Mouse (Mus musculus) embryonic facial prominence, embryonic 13.5 days (tissue): ENCODE results near the gene Sart3. TPM values are rescaled to one million over a fixed set of nuclear protein-coding genes. Genes with fewer than 3 reads are reported as not detected.
A peak's percentile ranks its signal among the peaks of the same experiment; 100 is the strongest.

Source experiments
- ATAC-seq: fragments of 200-750 bp; cut with Nextera tagmentation; 2 replicates; pipeline ENCODE4 v1.8.0; 2017; ENCODE audit warnings: low read depth; ENCODE audit not compliant: insufficient number of reproducible peaks, insufficient read depth, low FRiP score, low TSS enrichment
- H3K27ac ChIP-seq: fragments of 300-500 bp; sonication (generic); 2 replicates; pipeline ENCODE4 v1.5.1; 2015; ENCODE audit warnings: moderate library complexity, mild to moderate bottlenecking, inconsistent platforms
- H3K27me3 ChIP-seq: fragments of 300-500 bp; sonication (generic); 2 replicates; pipeline ENCODE4 v1.6.1; 2015; ENCODE audit warnings: mild to moderate bottlenecking, inconsistent platforms
- H3K36me3 ChIP-seq: fragments of 300-500 bp; sonication (generic); 2 replicates; pipeline ENCODE4 v1.6.1; 2015; ENCODE audit warnings: mild to moderate bottlenecking, inconsistent platforms
- H3K4me1 ChIP-seq: fragments of 300-500 bp; sonication (generic); 2 replicates; pipeline ENCODE4 v1.6.1; 2015; ENCODE audit warnings: inconsistent platforms
- H3K4me2 ChIP-seq: fragments of 300-500 bp; sonication (generic); 2 replicates; pipeline ENCODE4 v1.6.1; 2015; ENCODE audit warnings: moderate library complexity, mild to moderate bottlenecking, inconsistent platforms
- H3K4me3 ChIP-seq: fragments of 300-500 bp; sonication (generic); 2 replicates; pipeline ENCODE4 v1.5.1; 2015; ENCODE audit warnings: mild to moderate bottlenecking, inconsistent platforms
- H3K9ac ChIP-seq: fragments of 300-500 bp; sonication (generic); 2 replicates; pipeline ENCODE4 v1.6.1; 2015; ENCODE audit warnings: mild to moderate bottlenecking, inconsistent platforms
- H3K9me3 ChIP-seq: fragments of 300-500 bp; sonication (generic); 2 replicates; pipeline ENCODE4 v1.6.1; 2016; ENCODE audit warnings: inconsistent platforms
- WGBS: fragments of 180-500 bp; shearing (Covaris S2); methylation state at CpG from one replicate; pipeline ENCODE4 v1.1.7; 2015; ENCODE audit warnings: mixed read lengths; 5-methylcytosine and 5-hydroxymethylcytosine counted together
- polyA plus RNA-seq: library from polyadenylated mRNA; unstranded; fragments of >200 nt; fragmentation: Nextera tagmentation; extraction: Ambion mirVana; gene quantifications from 2 replicates; pipeline ENCODE4 v1.2.1, GENCODE M21; 2015

Sart3 gene
- polyA plus RNA-seq, 1 experiment from 2014 or later = 65.7 TPM

DNA sequence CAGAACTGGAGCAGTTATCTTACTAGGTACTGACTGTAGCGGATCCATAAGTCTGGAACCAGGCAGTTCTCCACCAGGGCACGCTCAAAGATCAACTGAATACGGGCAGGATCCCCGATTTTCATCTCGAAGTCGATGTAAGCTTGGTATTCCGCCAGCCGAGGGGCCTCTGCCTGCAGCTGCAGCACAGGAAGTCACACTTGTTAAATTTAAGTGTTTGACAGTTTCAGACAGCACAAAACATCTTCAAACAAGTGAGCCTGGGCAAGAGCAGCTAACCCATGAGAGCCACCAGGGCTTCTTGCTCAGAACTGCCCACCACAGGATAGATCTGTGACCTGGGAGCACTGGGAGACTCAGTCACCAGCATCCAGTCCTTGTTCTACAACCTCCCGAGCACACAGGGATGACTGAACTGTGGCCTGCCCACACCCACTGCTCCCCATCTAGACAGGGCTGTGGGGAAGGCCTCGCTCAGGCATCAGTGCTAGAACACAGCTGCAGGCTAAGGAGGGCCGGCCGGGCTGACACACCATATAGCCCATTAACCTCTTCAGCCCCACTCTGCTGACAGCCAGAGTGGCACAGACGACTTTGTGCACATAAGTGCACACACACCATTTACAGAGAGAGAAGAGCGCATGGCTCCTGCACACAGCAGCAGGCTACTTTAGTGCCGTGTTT, 16.8 kb downstream of the Sart3 start:
- Histone ChIP-seq H3K9me3 (no peaks in the 10 kb centered on the region), H3K9ac (0 out of 2 replicates have a peak overlapping the region, but pooled peaks have one; percentile 36), H3K27ac (no peak overlapping the region), H3K36me3 (peaks cover 98% of the 10 kb centered on the region), H3K4me1 (no peaks in the 10 kb centered on the region), H3K4me3 (no peak overlapping the region), H3K27me3 (no peaks in the 10 kb centered on the region), H3K4me2 (no peak overlapping the region)
- no peak for ATAC-seq
- 88% methylated on average over 15 of the region's 15 CpGs for WGBS

GRCm38 (mm10) chr5:113751521-113752157, 20.7 kb downstream of the Sart3 start:
- WGBS = 88% methylated on average over 9 of the region's 9 CpGs
- no peak for ATAC-seq
- Histone ChIP-seq H3K36me3 (peaks cover 97% of the 10 kb centered on the region), H3K4me1 (no peaks in the 10 kb centered on the region), H3K9me3 (no peaks in the 10 kb centered on the region), H3K4me3 (no peak overlapping the region), H3K27me3 (no peaks in the 10 kb centered on the region), H3K27ac (no peak overlapping the region), H3K9ac (no peak overlapping the region), H3K4me2 (no peak overlapping the region)

- no peak overlapping the region for H3K27ac ChIP-seq
- 95% methylated on average over 13 of the region's 13 CpGs for WGBS
- H3K4me2 ChIP-seq = no peak overlapping the region
- H3K27me3 ChIP-seq = no peaks in the 10 kb centered on the region
- H3K9ac ChIP-seq = no peak overlapping the region
- peaks cover 97% of the 10 kb centered on the region for H3K36me3 ChIP-seq
- peaks cover 8% of the 10 kb centered on the region; the same call in 1 of the 2 replicates for H3K9me3 ChIP-seq
- no peak for ATAC-seq
- no peaks in the 10 kb centered on the region for H3K4me1 ChIP-seq
- H3K4me3 ChIP-seq = no peak overlapping the region
Observed at GRCm38 (mm10) chr5:113748556-113749331, 23.6 kb downstream of the Sart3 start.

GRCm38 (mm10) chr5:113747629-113748028, 24.7 kb downstream of the Sart3 start:
- H3K27me3 ChIP-seq = no peaks in the 10 kb centered on the region
- H3K4me2 ChIP-seq = no peak overlapping the region
- H3K4me1 ChIP-seq = no peaks in the 10 kb centered on the region
- H3K36me3 ChIP-seq = peaks cover 97% of the 10 kb centered on the region
- H3K9me3 ChIP-seq = peaks cover 8% of the 10 kb centered on the region; the same call in 1 of the 2 replicates
- no peak overlapping the region for H3K9ac ChIP-seq
- ATAC-seq = no peak
- 94% methylated on average over 5 of the region's 5 CpGs for WGBS
- H3K4me3 ChIP-seq = no peak overlapping the region
- no peak overlapping the region for H3K27ac ChIP-seq

DNA sequence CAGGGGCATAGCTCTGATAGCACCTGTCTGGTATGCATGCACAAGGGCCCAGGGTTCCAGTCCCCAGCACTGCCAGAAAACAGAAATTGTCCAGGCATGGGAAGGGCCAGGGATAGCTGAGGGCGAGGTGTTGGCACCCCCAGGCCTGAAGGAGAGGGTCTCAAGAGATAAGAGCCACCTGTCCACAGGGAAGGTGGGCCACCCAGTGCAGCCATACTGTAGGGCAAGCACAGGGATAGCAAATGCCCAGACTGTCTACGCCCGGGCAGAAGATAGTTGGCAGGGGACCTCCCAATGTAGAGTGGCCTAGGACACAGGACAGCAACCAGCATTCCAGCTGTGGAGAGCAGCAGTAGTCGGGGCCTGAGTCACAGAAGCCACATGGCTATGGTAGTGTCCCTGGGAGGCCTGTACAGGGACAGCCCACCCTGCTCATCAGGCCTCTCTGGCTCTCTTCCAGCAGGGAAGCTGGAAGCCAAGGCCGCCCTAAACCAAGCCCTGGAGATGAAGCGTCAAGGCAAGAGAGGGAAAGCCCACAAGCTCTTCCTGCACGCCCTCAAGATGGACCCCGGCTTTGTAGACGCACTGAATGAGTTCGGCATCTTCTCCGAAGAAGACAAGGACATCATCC, 34.6 kb downstream of the Sart3 start:
- H3K36me3 ChIP-seq = peaks cover 51% of the 10 kb centered on the region
- H3K9me3 ChIP-seq = no peaks in the 10 kb centered on the region
- WGBS = 86% methylated on average over 11 of the region's 11 CpGs
- no peak overlapping the region for H3K4me3 ChIP-seq
- no peaks in the 10 kb centered on the region for H3K27me3 ChIP-seq
- H3K4me1 ChIP-seq = peaks cover 34% of the 10 kb centered on the region
- no peak for ATAC-seq
- H3K4me2 ChIP-seq = no peak overlapping the region
- no peak overlapping the region for H3K9ac ChIP-seq
- H3K27ac ChIP-seq = no peak overlapping the region

GRCm38 (mm10) chr5:113736522-113737164, 35.7 kb downstream of the Sart3 start:
- H3K9ac ChIP-seq = peak overlapping the region; percentile 78
- ATAC-seq = no peak
- H3K27me3 ChIP-seq = no peaks in the 10 kb centered on the region
- H3K4me3 ChIP-seq = peak overlapping the region; percentile 67
- H3K9me3 ChIP-seq = no peaks in the 10 kb centered on the region
- H3K27ac ChIP-seq = peak overlapping the region; percentile 90
- peaks cover 34% of the 10 kb centered on the region for H3K4me1 ChIP-seq
- WGBS = 42% methylated on average over 15 of the region's 15 CpGs
- H3K36me3 ChIP-seq = peaks cover 41% of the 10 kb centered on the region
- peak overlapping the region; percentile 88 for H3K4me2 ChIP-seq

DNA sequence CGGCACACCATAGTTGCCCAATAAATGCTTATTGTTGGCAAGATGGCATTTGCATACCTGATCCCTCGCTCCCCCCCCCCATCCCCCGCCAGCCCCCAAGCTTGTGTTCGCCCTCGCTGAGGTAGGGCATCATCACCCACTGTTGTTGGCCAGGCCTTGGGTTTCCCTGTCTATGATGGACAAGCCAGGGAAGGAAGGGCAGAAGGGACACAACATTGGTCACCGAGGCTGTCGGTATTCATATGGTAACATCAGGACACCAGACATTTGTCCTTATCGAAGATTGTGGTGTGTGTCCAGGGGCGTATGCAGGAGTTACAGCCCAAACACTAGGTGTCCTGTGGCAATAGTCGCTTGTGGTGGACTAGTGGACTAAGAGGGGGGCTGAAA, 36.2 kb downstream of the Sart3 start:
- peak overlapping the region; percentile 90 for H3K27ac ChIP-seq
- H3K9me3 ChIP-seq = no peaks in the 10 kb centered on the region
- no peaks in the 10 kb centered on the region for H3K27me3 ChIP-seq
- H3K36me3 ChIP-seq = peaks cover 35% of the 10 kb centered on the region
- H3K4me2 ChIP-seq = peak overlapping the region; percentile 88
- 6% methylated on average over 10 of the region's 10 CpGs for WGBS
- H3K4me1 ChIP-seq = peaks cover 32% of the 10 kb centered on the region
- H3K4me3 ChIP-seq = peak overlapping the region; percentile 67
- ATAC-seq = peak; percentile 3; the same call in 1 of the 2 replicates
- peak overlapping the region; percentile 78 for H3K9ac ChIP-seq

- H3K4me2 ChIP-seq = peak within 1 kb of the TSS; percentile 88
- no peaks in the 10 kb centered on the region for H3K27me3 ChIP-seq
- H3K36me3 ChIP-seq = peaks cover 29% of the 10 kb centered on the region
- H3K9me3 ChIP-seq = no peaks in the 10 kb centered on the region
- under 1% methylated on average over 70 of the region's 71 CpGs for WGBS
- peak within 1 kb of the TSS; percentile 78 for H3K9ac ChIP-seq
- H3K4me3 ChIP-seq = peak within 1 kb of the TSS; percentile 67
- H3K27ac ChIP-seq = peak within 1 kb of the TSS; percentile 90
- peak; percentile 93 for ATAC-seq
- H3K4me1 ChIP-seq = peaks cover 26% of the 10 kb centered on the region
Observed at GRCm38 (mm10) chr5:113735345-113736112, 36.8 kb downstream of the Sart3 start, which contains the start of gene Ficd. TSS of gene Ficd (plus strand) at chr5:113735803.

DNA sequence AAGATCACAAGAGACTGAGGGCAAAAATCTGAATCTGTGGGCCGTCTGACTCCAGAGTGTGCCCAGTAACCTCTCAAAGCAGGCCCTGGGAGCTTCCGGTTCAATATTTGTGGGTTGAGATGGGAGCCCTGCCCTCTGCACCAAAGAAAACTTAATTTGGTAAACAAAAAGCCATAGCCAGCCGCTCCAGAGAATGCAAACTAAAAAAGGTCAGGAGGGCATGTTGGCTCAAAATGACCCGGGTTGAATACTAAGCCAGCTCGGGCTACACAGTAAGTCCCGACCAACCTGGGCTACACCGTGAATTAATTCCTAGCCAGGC, 37.3 kb downstream of the Sart3 start:
- peak overlapping the region; percentile 67 for H3K4me3 ChIP-seq
- H3K4me2 ChIP-seq = peak overlapping the region; percentile 88
- H3K27me3 ChIP-seq = no peaks in the 10 kb centered on the region
- WGBS = 29% methylated on average over 7 of the region's 7 CpGs
- ATAC-seq = 0 out of 2 replicates have a peak, but pooled peaks have one; percentile 40
- no peaks in the 10 kb centered on the region for H3K9me3 ChIP-seq
- H3K27ac ChIP-seq = peak overlapping the region; percentile 90
- H3K9ac ChIP-seq = peak overlapping the region; percentile 78
- H3K4me1 ChIP-seq = peaks cover 25% of the 10 kb centered on the region
- H3K36me3 ChIP-seq = peaks cover 25% of the 10 kb centered on the region

DNA sequence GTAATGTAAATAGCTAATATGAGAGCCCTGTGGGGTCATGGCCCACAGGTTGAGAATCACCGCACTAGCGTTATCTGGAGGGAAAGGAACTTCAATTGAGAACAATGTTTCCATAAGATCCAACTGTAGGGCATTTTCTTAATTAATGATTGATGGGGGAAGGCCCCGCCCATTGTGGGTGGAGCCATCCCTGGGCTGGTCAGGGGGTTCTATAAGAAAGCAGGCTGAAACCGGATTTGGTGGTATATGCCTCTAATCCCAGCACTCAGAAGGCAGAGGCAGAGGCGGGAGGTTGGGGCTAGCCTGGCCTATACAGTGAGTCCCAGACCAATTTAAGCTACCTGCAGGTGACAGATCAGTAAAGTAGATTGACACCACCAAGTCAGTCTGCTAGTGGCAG, 37.9 kb downstream of the Sart3 start:
- H3K36me3 ChIP-seq = peaks cover 20% of the 10 kb centered on the region
- 64% methylated on average over 5 of the region's 5 CpGs for WGBS
- H3K9me3 ChIP-seq = no peaks in the 10 kb centered on the region
- no peak overlapping the region for H3K4me3 ChIP-seq
- no peak overlapping the region for H3K9ac ChIP-seq
- ATAC-seq = no peak
- H3K4me2 ChIP-seq = no peak overlapping the region
- no peak overlapping the region for H3K27ac ChIP-seq
- H3K27me3 ChIP-seq = no peaks in the 10 kb centered on the region
- peaks cover 21% of the 10 kb centered on the region for H3K4me1 ChIP-seq
